Mouse (Mus musculus) heart, embryonic 12.5 days (tissue): ENCODE data around the gene Frmd8. TPM values are rescaled to one million over a fixed set of nuclear protein-coding genes. Genes with fewer than 3 reads are reported as not detected.

Experiments
- ATAC-seq: fragments of 200-750 bp; cut with Nextera tagmentation; 2 replicates; pipeline ENCODE4 v1.8.0; 2017; ENCODE audit warnings: moderate TSS enrichment, moderate library complexity; ENCODE audit not compliant: insufficient number of reproducible peaks, low FRiP score
- H3K27ac ChIP-seq: fragments of 300-500 bp; sonication (generic); 2 replicates; pipeline ENCODE4 v1.5.1; 2016; ENCODE audit warnings: mild to moderate bottlenecking, moderate library complexity; ENCODE audit not compliant: poor library complexity, severe bottlenecking
- H3K27me3 ChIP-seq: fragments of 300-500 bp; sonication (generic); replicated peaks from 2 replicates; pipeline ENCODE4 v1.6.1; 2016; ENCODE audit warnings: mild to moderate bottlenecking, moderate library complexity
- H3K36me3 ChIP-seq: fragments of 300-500 bp; sonication (generic); 2 replicates; pipeline ENCODE4 v1.6.1; 2016; ENCODE audit warnings: mild to moderate bottlenecking, moderate library complexity
- H3K4me1 ChIP-seq: fragments of 300-500 bp; sonication (generic); replicated peaks from 2 replicates; pipeline ENCODE4 v1.6.1; 2016; ENCODE audit warnings: mild to moderate bottlenecking
- H3K4me2 ChIP-seq: fragments of 300-500 bp; sonication (generic); 2 replicates; pipeline ENCODE4 v1.6.1; 2016; ENCODE audit warnings: mild to moderate bottlenecking, moderate library complexity
- H3K4me3 ChIP-seq: fragments of 300-500 bp; sonication (generic); 2 replicates; pipeline ENCODE4 v1.5.1; 2016; ENCODE audit warnings: mild to moderate bottlenecking
- H3K9ac ChIP-seq: fragments of 300-500 bp; sonication (generic); 2 replicates; pipeline ENCODE4 v1.6.1; 2016; ENCODE audit warnings: mild to moderate bottlenecking, moderate library complexity
- H3K9me3 ChIP-seq: fragments of 300-500 bp; sonication (generic); replicated peaks from 2 replicates; pipeline ENCODE4 v1.6.1; 2016; ENCODE audit warnings: mild to moderate bottlenecking, moderate library complexity
- WGBS: fragments of 180-500 bp; shearing (Covaris S2); methylation state at CpG from one replicate; pipeline ENCODE4 v1.1.7; 2016; 5-methylcytosine and 5-hydroxymethylcytosine counted together
- polyA plus RNA-seq: library from polyadenylated mRNA; unstranded; fragments of >200 nt; fragmentation: Nextera tagmentation; extraction: Ambion mirVana; gene quantifications from 2 replicates; pipeline ENCODE4 v1.2.1, GENCODE M21; 2016

Gene Frmd8
- polyA plus RNA-seq, 1 experiment from 2014 or later = 33.7 TPM

DNA sequence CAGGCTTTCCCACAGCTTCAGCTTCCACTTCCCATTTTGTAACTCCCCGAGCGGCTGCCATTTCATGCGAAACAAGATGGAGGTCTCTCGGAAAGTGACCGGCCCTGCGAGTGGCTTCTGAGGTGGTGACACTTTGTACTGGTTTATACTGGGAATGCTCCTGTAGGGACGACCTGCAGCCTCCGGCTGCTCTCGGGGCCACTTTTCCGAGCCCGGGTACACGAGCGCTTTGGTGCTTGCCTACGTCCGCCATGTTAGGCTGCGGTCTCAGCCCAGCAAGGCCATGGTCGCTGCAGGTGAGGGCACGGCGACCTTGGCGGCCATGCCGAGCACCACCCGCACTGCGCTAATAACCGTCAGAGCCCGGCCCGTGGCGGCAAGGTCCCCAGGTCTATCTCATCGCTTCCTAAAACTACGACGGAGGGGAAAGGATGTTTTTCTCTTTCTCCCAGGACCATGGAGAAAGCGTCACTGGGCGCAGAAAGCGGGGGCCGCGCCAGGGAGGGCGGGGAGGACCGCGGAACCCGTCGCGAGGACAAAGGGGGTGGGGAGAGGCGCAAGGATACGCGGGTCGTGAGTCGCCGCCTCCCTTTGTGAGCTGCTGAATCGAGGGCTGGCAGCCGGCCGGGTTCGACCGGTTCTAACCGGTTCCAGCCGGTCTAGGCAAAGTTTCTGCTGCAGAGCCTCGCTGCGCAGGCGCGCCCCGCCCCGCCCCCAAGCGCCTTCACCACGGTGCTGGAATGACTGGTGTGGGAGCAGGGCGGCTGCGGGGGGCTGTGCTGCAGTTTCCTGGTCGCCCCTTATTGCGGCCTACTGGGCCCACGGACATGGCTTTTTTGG is 71.8 kb downstream of the Frmd8 start:
- peak overlapping the region; percentile 82 for H3K9ac ChIP-seq
- WGBS = under 1% methylated on average over 67 of the region's 67 CpGs
- H3K27ac ChIP-seq = peak overlapping the region; percentile 98
- peak; percentile 94 for ATAC-seq
- no peaks in the 10 kb centered on the region for H3K27me3 ChIP-seq
- H3K36me3 ChIP-seq = peaks cover 13% of the 10 kb centered on the region
- H3K9me3 ChIP-seq = no peaks in the 10 kb centered on the region
- peak overlapping the region; percentile 73 for H3K4me2 ChIP-seq
- peaks cover 43% of the 10 kb centered on the region for H3K4me1 ChIP-seq
- peak overlapping the region; percentile 93 for H3K4me3 ChIP-seq

DNA sequence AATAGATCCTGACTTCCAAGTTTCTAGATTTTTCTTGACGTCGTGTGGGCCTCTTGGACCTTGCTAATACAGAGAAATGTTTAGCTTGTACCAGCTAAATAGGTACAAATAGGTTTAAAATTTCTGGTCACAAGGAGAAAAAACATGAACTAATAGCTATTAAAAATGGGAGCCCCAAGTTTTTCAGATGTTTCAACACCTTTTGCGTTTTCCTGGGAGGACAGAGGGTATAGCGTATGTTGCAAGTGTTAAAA is 72.4 kb downstream of the Frmd8 start:
- peaks cover 18% of the 10 kb centered on the region for H3K36me3 ChIP-seq
- no peaks in the 10 kb centered on the region for H3K27me3 ChIP-seq
- no peaks in the 10 kb centered on the region for H3K9me3 ChIP-seq
- WGBS = under 1% methylated on average over 4 of the region's 4 CpGs
- peak overlapping the region; percentile 93 for H3K4me3 ChIP-seq
- ATAC-seq = no peak
- peak overlapping the region; percentile 98 for H3K27ac ChIP-seq
- H3K9ac ChIP-seq = peak overlapping the region; percentile 82
- H3K4me1 ChIP-seq = peaks cover 38% of the 10 kb centered on the region
- peak overlapping the region; percentile 73 for H3K4me2 ChIP-seq

GRCm38 (mm10) chr19:5802011-5802786 is 72.9 kb downstream of the Frmd8 start:
- Histone ChIP-seq H3K9me3 (no peaks in the 10 kb centered on the region), H3K36me3 (peaks cover 23% of the 10 kb centered on the region), H3K4me3 (peak overlapping the region; percentile 93), H3K27me3 (no peaks in the 10 kb centered on the region), H3K27ac (peak overlapping the region; percentile 98), H3K4me1 (peaks cover 36% of the 10 kb centered on the region), H3K4me2 (peak overlapping the region; percentile 73), H3K9ac (peak overlapping the region; percentile 87)
- under 1% methylated on average over 25 of the region's 25 CpGs for WGBS
- peak; percentile 66 for ATAC-seq

GRCm38 (mm10) chr19:5801432-5801964 is 73.6 kb downstream of the Frmd8 start:
- H3K4me2 ChIP-seq = peak overlapping the region; percentile 65
- WGBS = under 1% methylated on average over 3 of the region's 3 CpGs
- peaks cover 30% of the 10 kb centered on the region for H3K36me3 ChIP-seq
- peak overlapping the region; percentile 98 for H3K27ac ChIP-seq
- ATAC-seq = no peak
- no peaks in the 10 kb centered on the region for H3K27me3 ChIP-seq
- peak overlapping the region; percentile 100 for H3K9ac ChIP-seq
- peaks cover 36% of the 10 kb centered on the region for H3K4me1 ChIP-seq
- no peaks in the 10 kb centered on the region for H3K9me3 ChIP-seq
- H3K4me3 ChIP-seq = peak overlapping the region; percentile 93

DNA sequence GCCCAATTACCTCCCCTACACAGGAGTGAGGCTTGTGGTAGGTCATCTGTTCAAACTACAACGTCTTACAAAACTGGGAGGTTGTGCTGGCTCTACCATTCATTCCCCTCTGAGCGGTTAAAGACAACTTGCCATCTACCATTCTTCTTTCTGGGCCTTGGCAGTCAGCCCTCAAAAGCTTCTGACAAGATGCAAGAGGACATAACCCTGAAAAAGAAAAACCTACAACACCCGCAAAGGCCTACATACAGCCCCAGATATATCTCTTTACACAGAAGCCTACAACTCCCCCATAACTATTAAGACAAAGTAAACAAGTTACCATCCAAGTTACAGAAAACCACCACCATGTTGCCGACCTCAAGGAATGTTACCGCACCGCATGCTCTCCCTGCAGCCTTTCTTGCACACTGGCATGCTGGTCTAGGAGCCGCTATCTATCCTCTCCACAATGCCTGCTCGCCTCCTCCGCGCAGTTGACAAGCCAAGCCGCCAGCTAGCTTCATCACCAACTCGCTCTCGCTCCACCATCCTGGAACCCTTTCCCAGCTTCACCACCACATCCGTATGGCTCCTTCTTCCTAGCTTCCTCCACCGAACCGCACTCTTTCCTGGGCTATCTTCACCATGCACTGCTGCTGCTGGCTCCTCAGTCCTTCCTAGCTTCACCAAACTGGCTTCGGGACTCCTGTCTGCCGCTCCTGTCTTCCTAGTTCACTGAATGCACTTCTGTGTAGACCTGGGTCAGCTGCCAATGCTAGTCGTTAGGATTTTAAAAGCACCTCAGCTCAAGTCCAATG is 74.2 kb downstream of the Frmd8 start:
- H3K9me3 ChIP-seq = no peaks in the 10 kb centered on the region
- under 1% methylated on average over 19 of the region's 19 CpGs for WGBS
- peak overlapping the region; percentile 93 for H3K4me3 ChIP-seq
- peak overlapping the region; percentile 98 for H3K27ac ChIP-seq
- H3K4me1 ChIP-seq = peaks cover 36% of the 10 kb centered on the region
- ATAC-seq = no peak
- peaks cover 37% of the 10 kb centered on the region for H3K36me3 ChIP-seq
- peak overlapping the region; percentile 65 for H3K4me2 ChIP-seq
- no peaks in the 10 kb centered on the region for H3K27me3 ChIP-seq
- peak overlapping the region; percentile 100 for H3K9ac ChIP-seq

GRCm38 (mm10) chr19:5800350-5800631 is 74.8 kb downstream of the Frmd8 start:
- H3K9ac ChIP-seq = peak overlapping the region; percentile 100
- H3K4me2 ChIP-seq = peak overlapping the region; percentile 65
- WGBS = 0% methylated on average over 2 of the region's 2 CpGs
- H3K9me3 ChIP-seq = no peaks in the 10 kb centered on the region
- H3K4me1 ChIP-seq = peaks cover 35% of the 10 kb centered on the region
- ATAC-seq = no peak
- peak overlapping the region; percentile 93 for H3K4me3 ChIP-seq
- H3K36me3 ChIP-seq = peaks cover 42% of the 10 kb centered on the region
- no peaks in the 10 kb centered on the region for H3K27me3 ChIP-seq
- H3K27ac ChIP-seq = peak overlapping the region; percentile 98

Other genes starting within 250 kb of the Frmd8 start
- gene Rela, start 237.8 kb downstream of the Frmd8 start, polyA plus RNA-seq = 41.3 and 42.5 TPM in 2 replicates
- 25.5 and 28.1 TPM in 2 replicates for gene Sipa1, start 211.6 kb downstream of the Frmd8 start, polyA plus RNA-seq
- gene Map3k11, start 186.5 kb downstream of the Frmd8 start, polyA plus RNA-seq = 30.6 and 32.8 TPM in 2 replicates
- gene Pcnx3, start 186.4 kb downstream of the Frmd8 start, polyA plus RNA-seq = 22.0 and 22.3 TPM in 2 replicates
- gene Kcnk7, start 170.9 kb downstream of the Frmd8 start, polyA plus RNA-seq = 0.17 TPM in 1 of 2 replicates, not detected in the other
- 121 and 123 TPM in 2 replicates for gene Ehbp1l1, start 149.0 kb downstream of the Frmd8 start, polyA plus RNA-seq
- gene Fam89b, start 145.6 kb downstream of the Frmd8 start, polyA plus RNA-seq = 78.9 and 81.3 TPM in 2 replicates
- 24.3 and 27.7 TPM in 2 replicates for gene Ltbp3, start 134.4 kb downstream of the Frmd8 start, polyA plus RNA-seq
- gene Scyl1, start 103.9 kb downstream of the Frmd8 start, polyA plus RNA-seq = 68.1 and 68.9 TPM in 2 replicates
- 3.5 and 3.9 TPM in 2 replicates for gene Slc25a45, start 2.5 kb upstream of the Frmd8 start, polyA plus RNA-seq
- 1.5 and 1.9 TPM in 2 replicates for gene Tigd3, start 18.9 kb upstream of the Frmd8 start, polyA plus RNA-seq
- 111 and 118 TPM in 2 replicates for gene Dpf2, start 37.7 kb upstream of the Frmd8 start, polyA plus RNA-seq
- 6.5 and 7.3 TPM in 2 replicates for gene Cdc42ep2, start 49.5 kb upstream of the Frmd8 start, polyA plus RNA-seq
- 49.3 and 51.1 TPM in 2 replicates for gene Pola2, start 88.9 kb upstream of the Frmd8 start, polyA plus RNA-seq
- not detected in 2 replicates for gene Slc22a20, start 110.9 kb upstream of the Frmd8 start, polyA plus RNA-seq
- gene Capn1, start 140.6 kb upstream of the Frmd8 start, polyA plus RNA-seq = 8.2 and 8.4 TPM in 2 replicates
- 21.1 and 21.8 TPM in 2 replicates for gene Syvn1, start 171.3 kb upstream of the Frmd8 start, polyA plus RNA-seq
- 58.5 and 64.4 TPM in 2 replicates for gene Mrpl49, start 182.5 kb upstream of the Frmd8 start, polyA plus RNA-seq
- 503 and 513 TPM in 2 replicates for gene Fau, start 182.6 kb upstream of the Frmd8 start, polyA plus RNA-seq
- gene Znhit2, start 185.9 kb upstream of the Frmd8 start, polyA plus RNA-seq = 23.9 and 24.9 TPM in 2 replicates
- gene Tm7sf2, start 193.1 kb upstream of the Frmd8 start, polyA plus RNA-seq = 8.4 and 9.2 TPM in 2 replicates
- 45.1 and 50.2 TPM in 2 replicates for gene Vps51, start 202.0 kb upstream of the Frmd8 start, polyA plus RNA-seq
- gene Tmem262, start 204.8 kb upstream of the Frmd8 start, polyA plus RNA-seq = not detected in 2 replicates
- 1.2 and 1.3 TPM in 2 replicates for gene Gm28374, start 207.0 kb upstream of the Frmd8 start, polyA plus RNA-seq
- 48.9 and 52.4 TPM in 2 replicates for gene Zfpl1, start 209.7 kb upstream of the Frmd8 start, polyA plus RNA-seq
- 27.4 and 27.7 TPM in 2 replicates for gene Cdca5, start 209.7 kb upstream of the Frmd8 start, polyA plus RNA-seq
- 0.27 TPM in 1 of 2 replicates, not detected in the other for gene AC131692.1, start 219.1 kb upstream of the Frmd8 start, polyA plus RNA-seq
- 0.22 TPM in 2 replicates for gene Naaladl1, start 230.5 kb upstream of the Frmd8 start, polyA plus RNA-seq
- 35.2 and 35.9 TPM in 2 replicates for gene Sac3d1, start 243.4 kb upstream of the Frmd8 start, polyA plus RNA-seq